Mouse (Mus musculus) spleen, adult 2 months (tissue): ENCODE data around the gene Ktn1.

Experiments used
- CTCF ChIP-seq: fragments of 200-500 bp; IDR thresholded peaks from 2 replicates; pipeline ENCODE4 v1.5.1; 2011; ENCODE audit warnings: mild to moderate bottlenecking, inconsistent platforms; ENCODE audit not compliant: insufficient read depth, insufficient read length, insufficient replicate concordance; ENCODE audit errors: extremely low read depth
- POLR2A ChIP-seq: fragments of 200-500 bp; IDR thresholded peaks from 2 replicates; pipeline ENCODE4 v1.6.1; 2011; ENCODE audit warnings: low read depth, low read length, inconsistent platforms

DNA sequence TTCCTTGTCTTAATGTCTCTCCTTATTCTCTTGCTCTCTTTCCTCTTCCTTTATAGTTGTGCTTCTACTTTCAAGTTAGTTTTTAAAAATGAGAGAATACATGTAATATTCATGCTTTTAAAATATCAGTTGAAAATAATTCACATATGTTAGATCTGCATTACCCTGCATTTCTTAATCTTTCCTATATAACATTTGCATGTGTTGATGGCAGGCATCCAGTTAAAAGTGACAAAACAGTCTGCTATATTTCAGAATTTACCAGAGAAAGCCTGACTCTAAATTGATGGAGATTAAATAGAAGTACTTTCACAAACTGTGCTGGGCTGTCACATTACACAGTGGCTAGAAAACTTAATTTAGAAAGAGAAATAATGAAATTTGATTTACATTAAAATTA lies 19.8 kb downstream of the Ktn1 start:
- no peak for TF ChIP-seq CTCF
- no peak for TF ChIP-seq POLR2A
